Mouse (Mus musculus): Measurements from ENCODE around the gene Susd4. TPM values are rescaled to one million over a fixed set of nuclear protein-coding genes. Genes with fewer than 3 reads are reported as not detected.
A peak's percentile ranks its signal among the peaks of the same experiment; 100 is the strongest.

Gene Susd4
- total and polyA plus RNA-seq, 2 experiments: 1.3 to 8.3 TPM

DNA sequence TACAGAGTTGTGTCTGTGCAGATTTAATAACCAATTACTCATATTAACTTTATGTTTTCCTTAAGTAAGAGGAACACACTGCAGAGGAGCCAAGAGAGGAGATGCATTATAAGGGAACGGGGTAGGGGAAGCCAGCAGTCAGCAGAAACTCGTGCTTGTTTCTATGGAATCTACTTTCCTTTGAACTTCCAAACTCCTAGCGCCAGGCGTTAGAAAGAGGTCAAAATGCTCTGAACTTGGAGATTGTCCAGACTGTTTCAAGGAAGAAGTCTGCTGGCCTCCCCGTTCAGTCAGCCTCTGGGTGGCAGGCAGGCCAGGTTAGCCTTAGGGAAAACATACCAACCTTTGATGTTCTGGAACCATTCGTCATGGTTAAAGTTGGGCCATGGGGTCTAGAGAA is 25.2 kb downstream of the Susd4 start:
- TF ChIP-seq POLR2A (IDR thresholded peaks at IDR 0.05; ENCODE audit: extremely low read depth, insufficient read depth, low read length) (no peak), CTCF (IDR thresholded peaks at IDR 0.05; ENCODE audit: low read depth, low read length) (no peak)

DNA sequence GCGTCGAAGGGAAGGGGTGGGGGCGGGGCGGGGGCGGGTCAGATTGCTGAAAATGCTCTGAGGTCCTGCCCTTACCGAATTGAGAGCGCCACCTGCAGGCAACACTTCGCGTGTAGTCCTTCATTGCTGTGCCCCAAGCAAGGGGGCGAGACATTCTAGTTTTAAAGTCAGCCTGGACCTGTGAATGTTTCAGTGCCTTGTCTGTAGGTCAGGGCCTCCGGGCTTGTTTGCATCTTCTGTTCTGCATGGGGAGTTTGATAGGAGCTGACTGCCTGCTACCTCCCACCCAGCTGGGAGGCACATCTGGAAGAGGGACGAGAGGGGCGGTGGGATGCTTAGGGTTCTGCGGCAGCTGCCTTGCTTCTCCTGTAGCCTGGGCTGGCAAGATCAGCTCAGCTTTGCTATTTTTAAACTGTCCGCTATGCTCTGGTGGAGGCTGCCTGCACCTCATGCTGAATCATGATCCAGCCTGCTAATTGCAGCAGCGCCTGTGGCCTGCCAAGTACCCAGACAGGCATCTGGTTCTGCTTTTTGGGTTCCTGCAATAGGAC is 28.9 kb downstream of the Susd4 start:
- H3K4me3 ChIP-seq (ENCODE audit: insufficient read depth, low read depth, low read length): no peak overlapping the region
- H3K27ac ChIP-seq (replicated peaks; ENCODE audit: insufficient read depth, low read depth, low read length): no peak overlapping the region
- peak; percentile 35 for DNase-seq (ENCODE audit: extremely low read depth, low read depth, low spot score)
- peak; percentile 77 for TF ChIP-seq CTCF (IDR thresholded peaks at IDR 0.05; ENCODE audit: low read depth, low read length)
- TF ChIP-seq POLR2A (IDR thresholded peaks at IDR 0.05; ENCODE audit: extremely low read depth, insufficient read depth, low read length): no peak
- H3K79me2 ChIP-seq (ENCODE audit: control insufficient read depth, insufficient read depth, low read length): no peaks in the 10 kb centered on the region
- no peaks in the 10 kb centered on the region for H3K27me3 ChIP-seq (ENCODE audit: control insufficient read depth, insufficient read depth, low read length)
- no peaks in the 10 kb centered on the region for H3K4me1 ChIP-seq (ENCODE audit: control insufficient read depth, insufficient read depth, low read length)
- no peak overlapping the region for H3K9ac ChIP-seq (ENCODE audit: low read depth, low read length)
- 32% methylated on average over 16 of the region's 16 CpGs for WGBS
- no peaks in the 10 kb centered on the region for H3K36me3 ChIP-seq (ENCODE audit: control insufficient read depth, insufficient read depth, low read length)

More for the DNA sequence above, 25.2 kb downstream of the Susd4 start:
- 37% methylated on average over 6 of the region's 6 CpGs for WGBS
- no peak overlapping the region for H3K9ac ChIP-seq (ENCODE audit: low read depth, low read length)
- no peaks in the 10 kb centered on the region for H3K36me3 ChIP-seq (ENCODE audit: control insufficient read depth, insufficient read depth, low read length)
- DNase-seq (ENCODE audit: extremely low read depth, low read depth, low spot score): peak; percentile 34
- H3K79me2 ChIP-seq (ENCODE audit: control insufficient read depth, insufficient read depth, low read length): no peaks in the 10 kb centered on the region
- H3K27ac ChIP-seq (replicated peaks; ENCODE audit: insufficient read depth, low read depth, low read length): no peak overlapping the region
- no peaks in the 10 kb centered on the region for H3K4me1 ChIP-seq (ENCODE audit: control insufficient read depth, insufficient read depth, low read length)
- H3K4me3 ChIP-seq (ENCODE audit: insufficient read depth, low read depth, low read length): no peak overlapping the region
- no peaks in the 10 kb centered on the region for H3K27me3 ChIP-seq (ENCODE audit: control insufficient read depth, insufficient read depth, low read length)

- no peak for DNase-seq (ENCODE audit: extremely low read depth, low read depth, low spot score)
- TF ChIP-seq POLR2A (IDR thresholded peaks at IDR 0.05; ENCODE audit: extremely low read depth, insufficient read depth, low read length) (no peak), CTCF (IDR thresholded peaks at IDR 0.05; ENCODE audit: low read depth, low read length) (no peak)
- Histone ChIP-seq H3K27me3 (ENCODE audit: control insufficient read depth, insufficient read depth, low read length) (no peaks in the 10 kb centered on the region), H3K4me1 (ENCODE audit: control insufficient read depth, insufficient read depth, low read length) (no peaks in the 10 kb centered on the region), H3K4me3 (ENCODE audit: insufficient read depth, low read depth, low read length) (no peak overlapping the region), H3K27ac (replicated peaks; ENCODE audit: insufficient read depth, low read depth, low read length) (no peak overlapping the region), H3K36me3 (ENCODE audit: control insufficient read depth, insufficient read depth, low read length) (no peaks in the 10 kb centered on the region), H3K9ac (ENCODE audit: low read depth, low read length) (no peak overlapping the region), H3K79me2 (ENCODE audit: control insufficient read depth, insufficient read depth, low read length) (no peaks in the 10 kb centered on the region)
- 93% methylated on average over 10 of the region's 10 CpGs for WGBS
Observed at GRCm38 (mm10) chr1:182794221-182794620, 30.6 kb downstream of the Susd4 start.

DNA sequence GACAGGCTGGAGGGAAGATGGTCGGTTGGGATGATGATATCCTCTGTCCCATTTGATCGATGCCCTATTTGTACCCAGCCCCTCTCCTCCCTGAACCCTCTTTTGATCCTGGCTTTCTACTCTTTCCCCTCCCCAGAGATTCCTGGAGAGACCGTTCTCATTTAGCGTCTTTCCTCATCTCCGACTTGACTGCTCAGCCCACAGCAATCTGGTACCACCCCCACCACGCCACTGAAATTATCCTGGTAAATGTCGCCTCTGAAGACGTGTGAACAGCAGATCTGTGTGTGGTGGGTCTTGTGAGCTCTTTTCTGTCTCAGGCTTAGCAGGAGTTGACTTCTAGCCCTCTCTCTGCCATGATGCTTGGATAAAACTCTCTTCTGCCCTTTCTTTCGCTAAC is 31.0 kb downstream of the Susd4 start:
- no peak for TF ChIP-seq POLR2A (IDR thresholded peaks at IDR 0.05; ENCODE audit: extremely low read depth, insufficient read depth, low read length)
- no peak for TF ChIP-seq CTCF (IDR thresholded peaks at IDR 0.05; ENCODE audit: low read depth, low read length)
- no peaks in the 10 kb centered on the region for H3K36me3 ChIP-seq (ENCODE audit: control insufficient read depth, insufficient read depth, low read length)
- H3K4me3 ChIP-seq (ENCODE audit: insufficient read depth, low read depth, low read length): no peak overlapping the region
- DNase-seq (ENCODE audit: extremely low read depth, low read depth, low spot score): no peak
- H3K9ac ChIP-seq (ENCODE audit: low read depth, low read length): no peak overlapping the region
- H3K27me3 ChIP-seq (ENCODE audit: control insufficient read depth, insufficient read depth, low read length): no peaks in the 10 kb centered on the region
- no peaks in the 10 kb centered on the region for H3K79me2 ChIP-seq (ENCODE audit: control insufficient read depth, insufficient read depth, low read length)
- no peak overlapping the region for H3K27ac ChIP-seq (replicated peaks; ENCODE audit: insufficient read depth, low read depth, low read length)
- WGBS: 94% methylated on average over 9 of the region's 9 CpGs
- no peaks in the 10 kb centered on the region for H3K4me1 ChIP-seq (ENCODE audit: control insufficient read depth, insufficient read depth, low read length)

- H3K9ac ChIP-seq (ENCODE audit: low read depth, low read length): no peak overlapping the region
- 86% methylated on average over 14 of the region's 14 CpGs for WGBS
- no peak overlapping the region for H3K4me3 ChIP-seq (ENCODE audit: insufficient read depth, low read depth, low read length)
- no peak for DNase-seq (ENCODE audit: extremely low read depth, low read depth, low spot score)
- no peaks in the 10 kb centered on the region for H3K79me2 ChIP-seq (ENCODE audit: control insufficient read depth, insufficient read depth, low read length)
- H3K27ac ChIP-seq (replicated peaks; ENCODE audit: insufficient read depth, low read depth, low read length): no peak overlapping the region
- H3K4me1 ChIP-seq (ENCODE audit: control insufficient read depth, insufficient read depth, low read length): no peaks in the 10 kb centered on the region
- TF ChIP-seq CTCF (IDR thresholded peaks at IDR 0.05; ENCODE audit: low read depth, low read length) (no peak), POLR2A (IDR thresholded peaks at IDR 0.05; ENCODE audit: extremely low read depth, insufficient read depth, low read length) (no peak)
- H3K27me3 ChIP-seq (ENCODE audit: control insufficient read depth, insufficient read depth, low read length): no peaks in the 10 kb centered on the region
- H3K36me3 ChIP-seq (ENCODE audit: control insufficient read depth, insufficient read depth, low read length): no peaks in the 10 kb centered on the region
Observed at GRCm38 (mm10) chr1:182797048-182797447, 33.4 kb downstream of the Susd4 start.

- WGBS: 93% methylated on average over 2 of the region's 2 CpGs
- H3K79me2 ChIP-seq (ENCODE audit: control insufficient read depth, insufficient read depth, low read length): no peaks in the 10 kb centered on the region
- no peak overlapping the region for H3K9ac ChIP-seq (ENCODE audit: low read depth, low read length)
- no peak overlapping the region for H3K4me3 ChIP-seq (ENCODE audit: insufficient read depth, low read depth, low read length)
- no peak for DNase-seq (ENCODE audit: extremely low read depth, low read depth, low spot score)
- H3K4me1 ChIP-seq (ENCODE audit: control insufficient read depth, insufficient read depth, low read length): 0 out of 2 replicates have a peak, but pooled peaks cover 3% of the 10 kb centered on the region
- no peak overlapping the region for H3K27ac ChIP-seq (replicated peaks; ENCODE audit: insufficient read depth, low read depth, low read length)
- no peaks in the 10 kb centered on the region for H3K36me3 ChIP-seq (ENCODE audit: control insufficient read depth, insufficient read depth, low read length)
- H3K27me3 ChIP-seq (ENCODE audit: control insufficient read depth, insufficient read depth, low read length): no peaks in the 10 kb centered on the region
- TF ChIP-seq POLR2A (IDR thresholded peaks at IDR 0.05; ENCODE audit: extremely low read depth, insufficient read depth, low read length): no peak
- TF ChIP-seq CTCF (IDR thresholded peaks at IDR 0.05; ENCODE audit: low read depth, low read length): no peak
Observed at GRCm38 (mm10) chr1:182801590-182801989, 37.9 kb downstream of the Susd4 start.
